Mouse (Mus musculus): ENCODE measurements around the gene Cfap65. TPM values are rescaled to one million over a fixed set of nuclear protein-coding genes. Genes with fewer than 3 reads are reported as not detected.

Gene Cfap65
- polyA plus RNA-seq (2012; rRNA removed; ENCODE audit: low replicate concordance) = not detected in 2 replicates

DNA sequence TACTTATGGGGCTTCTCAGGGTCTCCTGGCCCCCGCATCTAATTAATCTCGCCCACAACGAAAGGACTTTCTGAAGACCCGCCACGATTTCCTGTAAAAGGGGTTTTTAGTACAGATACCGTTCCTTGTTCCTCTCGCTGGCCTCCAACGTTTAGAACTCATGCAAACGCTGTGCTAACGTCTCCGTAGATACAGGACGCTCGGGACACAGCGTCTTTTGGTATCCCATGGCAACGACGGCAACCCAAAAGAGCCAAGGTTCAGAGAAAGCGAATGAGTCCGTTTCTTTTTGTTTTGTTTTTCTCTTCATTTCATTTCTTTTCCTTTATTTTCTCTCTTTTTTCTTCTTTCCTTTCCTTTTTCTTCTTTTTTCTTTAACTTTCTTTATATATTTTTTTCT is at the start of gene Cfap65:
Gene Cfap65, minus strand, starts transcription at position 198 of the 400 bp plus-strand sequence.

GRCm38 (mm10) chr1:74951556-74952210 is 16.3 kb upstream of the Cfap65 start, which contains the start of gene Ihh:
Ihh (minus strand) TSS chr1:74951672.

GRCm38 (mm10) chr1:74893134-74893855 is 42.1 kb downstream of the Cfap65 start, which contains the start of gene Cryba2:
Cryba2 (minus strand) TSS chr1:74893143.

GRCm38 (mm10) chr1:74885369-74886042 is 49.9 kb downstream of the Cfap65 start, which contains the start of gene Fev:
Fev (minus strand) TSS chr1:74885419.

GRCm38 (mm10) chr1:74854306-74855056 is 80.9 kb downstream of the Cfap65 start, which contains the start of gene Cdk5r2:
Cdk5r2 (plus strand) TSS chr1:74854934.

Other genes starting within 250 kb of the Cfap65 start
- 20.0 and 31.0 TPM in 2 replicates for gene Cyp27a1, start 222.0 kb downstream of the Cfap65 start, polyA plus RNA-seq (2012; rRNA removed; ENCODE audit: low replicate concordance)
- 0.22 and 22.5 TPM in 2 replicates for gene Prkag3, start 186.4 kb downstream of the Cfap65 start, polyA plus RNA-seq (2012; rRNA removed; ENCODE audit: low replicate concordance)
- 2.4 and 5.8 TPM in 2 replicates for gene Wnt6, start 163.7 kb downstream of the Cfap65 start, polyA plus RNA-seq (2012; rRNA removed; ENCODE audit: low replicate concordance)
- 2.9 and 5.3 TPM in 2 replicates for gene Wnt10a, start 144.1 kb downstream of the Cfap65 start, polyA plus RNA-seq (2012; rRNA removed; ENCODE audit: low replicate concordance)
- 0.08 TPM in 1 of 2 replicates, not detected in the other for gene Cdk5r2, start 80.7 kb downstream of the Cfap65 start, polyA plus RNA-seq (2012; rRNA removed; ENCODE audit: low replicate concordance)
- gene Fev, start 50.2 kb downstream of the Cfap65 start, polyA plus RNA-seq (2012; rRNA removed; ENCODE audit: low replicate concordance) = not detected in 2 replicates
- gene Cryba2, start 42.5 kb downstream of the Cfap65 start, polyA plus RNA-seq (2012; rRNA removed; ENCODE audit: low replicate concordance) = 0.22 TPM in 1 of 2 replicates, not detected in the other
- 0.14 and 0.22 TPM in 2 replicates for gene Ihh, start 16.1 kb upstream of the Cfap65 start, polyA plus RNA-seq (2012; rRNA removed; ENCODE audit: low replicate concordance)
- gene Nhej1, start 189.6 kb upstream of the Cfap65 start, polyA plus RNA-seq (2012; rRNA removed; ENCODE audit: low replicate concordance) = 2.6 and 5.6 TPM in 2 replicates
- gene Slc23a3, start 198.3 kb upstream of the Cfap65 start, polyA plus RNA-seq (2012; rRNA removed; ENCODE audit: low replicate concordance) = 0.76 and 0.80 TPM in 2 replicates
- 66.5 and 70.1 TPM in 2 replicates for gene Cnppd1, start 207.1 kb upstream of the Cfap65 start, polyA plus RNA-seq (2012; rRNA removed; ENCODE audit: low replicate concordance)
- gene Retreg2, start 207.2 kb upstream of the Cfap65 start, polyA plus RNA-seq (2012; rRNA removed; ENCODE audit: low replicate concordance) = 139 and 161 TPM in 2 replicates
- 73.7 and 75.2 TPM in 2 replicates for gene Zfand2b, start 233.0 kb upstream of the Cfap65 start, polyA plus RNA-seq (2012; rRNA removed; ENCODE audit: low replicate concordance)
- gene Abcb6, start 244.8 kb upstream of the Cfap65 start, polyA plus RNA-seq (2012; rRNA removed; ENCODE audit: low replicate concordance) = 19.2 and 31.3 TPM in 2 replicates

Measured in mammary gland, adult 2 months (tissue).